Mouse (Mus musculus): Measurements from ENCODE around the gene Wdr1. TPM values are rescaled to one million over a fixed set of nuclear protein-coding genes. Genes with fewer than 3 reads are reported as not detected.
"Not testable (repeated sequence)": the region's sequence is repeated elsewhere in the genome, so short reads cannot be mapped to it uniquely, and the experiment has no call there.

Wdr1 gene
- total RNA-seq (2015; ENCODE audit: low replicate concordance) (51.9 and 78.0 TPM in 2 replicates), total RNA-seq (2017; ENCODE audit: low replicate concordance) (46.1 and 46.3 TPM in 2 replicates)

DNA sequence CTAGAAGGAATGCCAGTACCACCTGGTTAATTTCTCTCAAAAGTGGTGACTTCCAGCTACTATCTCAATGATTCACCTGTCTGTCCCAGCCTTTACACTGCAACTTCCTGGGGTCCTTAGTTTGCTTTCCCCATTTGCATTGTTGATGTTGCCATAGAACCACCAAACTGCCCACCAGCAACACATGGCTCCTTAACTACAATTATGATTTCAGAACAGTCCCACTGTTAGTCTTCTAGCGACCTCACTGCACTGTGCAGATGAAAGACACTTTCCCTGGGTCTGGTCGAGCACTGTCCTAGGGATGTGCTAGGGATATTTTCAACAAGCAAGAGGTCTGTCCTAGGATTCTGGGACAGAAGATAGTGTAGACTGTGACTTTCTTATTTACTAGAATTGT is at the start of gene Wdr1:
Wdr1 (minus strand) TSS at position 101 of the 400 bp plus-strand sequence.
- ATAC-seq (replicated peaks; ENCODE audit: low FRiP score, poor library complexity, severe bottlenecking) = no peak

- no peak for ATAC-seq (replicated peaks; ENCODE audit: low FRiP score, poor library complexity, severe bottlenecking)
Observed at GRCm38 (mm10) chr5:38611118-38611517, 48.1 kb upstream of the Wdr1 start.

- not testable (repeated sequence) for ATAC-seq (replicated peaks; ENCODE audit: low FRiP score, poor library complexity, severe bottlenecking)
Observed at GRCm38 (mm10) chr5:38608219-38608618, 45.2 kb upstream of the Wdr1 start.

DNA sequence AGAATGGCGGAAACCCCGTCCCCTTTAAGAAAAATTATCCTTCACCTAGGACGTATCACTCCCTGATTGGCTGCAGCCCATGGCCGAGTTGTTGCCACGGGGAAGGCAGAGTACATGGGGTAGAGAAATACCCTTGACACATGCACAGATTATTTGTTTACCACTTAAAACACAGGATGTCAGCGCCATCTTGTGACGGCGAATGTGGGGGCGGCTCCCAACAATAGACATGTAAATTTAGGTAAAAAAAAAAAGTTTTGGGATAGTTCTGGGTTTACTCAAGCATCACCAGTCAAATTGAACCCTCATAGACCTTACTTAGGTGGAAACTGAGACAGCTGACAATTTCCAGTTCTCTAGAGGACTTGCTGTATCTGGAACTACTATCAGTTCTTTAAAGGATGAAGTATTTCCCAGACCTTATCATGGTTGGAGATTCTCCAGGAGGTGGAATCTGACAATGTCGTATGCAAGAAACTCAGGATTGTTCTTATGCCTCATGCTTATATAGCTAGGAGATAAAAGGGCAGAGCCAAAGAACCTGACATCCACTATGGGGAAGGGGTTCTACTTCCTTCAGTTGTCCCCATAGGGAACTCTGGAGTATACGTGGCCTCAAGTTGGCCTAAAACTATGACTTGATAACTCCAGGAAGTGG is 35.8 kb upstream of the Wdr1 start:
- no peak for ATAC-seq (replicated peaks; ENCODE audit: low FRiP score, poor library complexity, severe bottlenecking)

DNA sequence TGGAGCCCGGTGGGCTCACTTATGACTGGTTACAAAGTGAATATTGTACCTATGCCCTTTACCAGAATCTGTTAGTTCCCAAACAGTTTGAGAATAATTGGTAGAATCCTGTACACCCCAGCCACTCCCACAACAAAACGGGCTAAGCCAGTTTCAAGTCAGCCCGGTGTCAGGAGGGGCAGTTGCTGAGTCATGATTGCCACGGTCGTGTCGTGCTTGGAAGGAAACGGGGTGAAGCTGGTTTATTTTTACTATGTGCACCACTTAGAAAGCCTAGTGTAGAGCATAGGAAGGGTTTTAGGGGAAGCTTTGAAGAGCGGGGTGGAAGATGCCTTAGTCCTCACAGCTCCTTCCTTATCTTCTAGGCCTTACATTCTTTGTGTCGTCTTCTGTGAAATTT is 25.9 kb upstream of the Wdr1 start:
- no peak for ATAC-seq (replicated peaks; ENCODE audit: low FRiP score, poor library complexity, severe bottlenecking)

- no peak for ATAC-seq (replicated peaks; ENCODE audit: low FRiP score, poor library complexity, severe bottlenecking)
Observed at GRCm38 (mm10) chr5:38585450-38585849, 22.4 kb upstream of the Wdr1 start.

DNA sequence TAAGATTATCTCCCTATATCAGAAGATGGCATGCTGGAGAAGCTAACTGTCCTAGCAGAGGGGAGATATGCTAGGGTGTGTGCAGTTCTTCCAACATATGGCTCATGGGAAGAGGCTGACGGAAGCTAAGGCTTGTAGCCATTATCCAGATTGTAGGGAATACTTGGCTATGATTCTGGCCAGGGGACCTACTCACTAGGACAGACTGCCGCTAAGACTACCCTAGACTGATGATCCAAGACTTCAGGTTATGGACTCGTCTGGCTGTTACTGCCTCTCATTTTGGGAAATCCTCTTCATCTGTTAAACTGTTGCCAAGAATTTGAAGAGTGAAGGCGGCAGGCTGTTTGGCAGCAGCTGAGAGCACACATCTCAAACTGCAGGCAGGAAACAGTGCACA is 20.0 kb upstream of the Wdr1 start:
- ATAC-seq (replicated peaks; ENCODE audit: low FRiP score, poor library complexity, severe bottlenecking) = no peak

GRCm38 (mm10) chr5:38580703-38581102 is 17.7 kb upstream of the Wdr1 start:
- ATAC-seq (replicated peaks; ENCODE audit: low FRiP score, poor library complexity, severe bottlenecking) = no peak

DNA sequence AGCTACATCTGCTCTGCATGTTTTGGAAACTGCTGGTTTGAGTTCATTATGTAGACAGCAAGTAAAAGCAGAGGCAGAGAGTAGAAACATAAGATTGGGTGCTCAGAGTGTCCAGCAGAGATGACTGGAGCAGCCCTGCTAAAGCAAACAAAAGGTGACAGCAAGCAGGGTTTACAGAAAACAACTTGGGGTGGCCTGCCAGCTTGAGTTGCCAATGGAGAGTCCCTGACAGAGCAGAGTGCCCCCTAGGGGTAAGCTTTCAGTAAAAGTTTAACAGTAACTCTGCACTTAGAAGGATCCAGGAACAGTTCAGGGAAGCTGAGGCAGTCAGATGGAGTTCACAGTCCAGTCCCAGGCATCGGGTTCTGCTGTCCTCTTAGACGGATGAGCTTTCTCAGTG is 7.9 kb upstream of the Wdr1 start:
- no peak for ATAC-seq (replicated peaks; ENCODE audit: low FRiP score, poor library complexity, severe bottlenecking)

DNA sequence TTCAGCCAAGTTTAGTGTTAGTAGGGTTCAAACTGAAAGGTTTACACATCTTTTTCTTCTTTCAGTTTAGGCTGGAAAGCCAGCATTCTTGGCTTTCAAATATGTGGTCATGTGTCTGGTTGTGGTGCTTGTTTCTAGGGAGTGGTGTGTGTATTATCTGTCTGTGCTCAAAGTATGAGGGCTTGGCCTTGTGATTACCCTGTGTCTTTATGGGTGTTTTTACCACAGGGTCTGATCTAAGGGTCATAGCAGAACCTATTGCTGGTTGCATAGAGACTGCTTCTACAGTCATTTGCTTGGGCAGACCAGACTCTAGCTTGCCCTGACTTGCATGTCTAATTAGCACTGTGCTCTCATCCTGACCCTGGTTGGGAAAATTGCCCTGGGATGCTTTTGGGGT is 5.6 kb upstream of the Wdr1 start:
- no peak for ATAC-seq (replicated peaks; ENCODE audit: low FRiP score, poor library complexity, severe bottlenecking)

DNA sequence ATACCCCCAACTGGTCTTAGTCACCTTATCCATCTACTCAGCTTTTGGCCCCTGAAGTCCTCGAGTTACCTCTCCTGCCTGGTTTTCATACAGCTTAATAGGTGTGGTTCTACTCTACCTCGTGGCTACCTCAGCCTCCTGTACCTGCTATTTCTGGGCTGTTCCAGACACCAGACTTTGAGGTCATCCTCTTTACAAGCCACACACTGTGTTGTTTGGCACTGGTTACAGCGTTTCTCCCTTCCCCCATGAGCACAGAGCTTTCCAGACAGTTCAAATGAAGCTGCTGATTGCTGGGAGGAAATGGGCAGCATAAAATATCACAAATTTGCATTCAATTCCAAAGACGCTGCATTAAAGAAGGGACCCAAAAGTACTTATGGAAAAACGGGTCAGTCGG is 1.8 kb upstream of the Wdr1 start:
- ATAC-seq (replicated peaks; ENCODE audit: low FRiP score, poor library complexity, severe bottlenecking) = no peak

DNA sequence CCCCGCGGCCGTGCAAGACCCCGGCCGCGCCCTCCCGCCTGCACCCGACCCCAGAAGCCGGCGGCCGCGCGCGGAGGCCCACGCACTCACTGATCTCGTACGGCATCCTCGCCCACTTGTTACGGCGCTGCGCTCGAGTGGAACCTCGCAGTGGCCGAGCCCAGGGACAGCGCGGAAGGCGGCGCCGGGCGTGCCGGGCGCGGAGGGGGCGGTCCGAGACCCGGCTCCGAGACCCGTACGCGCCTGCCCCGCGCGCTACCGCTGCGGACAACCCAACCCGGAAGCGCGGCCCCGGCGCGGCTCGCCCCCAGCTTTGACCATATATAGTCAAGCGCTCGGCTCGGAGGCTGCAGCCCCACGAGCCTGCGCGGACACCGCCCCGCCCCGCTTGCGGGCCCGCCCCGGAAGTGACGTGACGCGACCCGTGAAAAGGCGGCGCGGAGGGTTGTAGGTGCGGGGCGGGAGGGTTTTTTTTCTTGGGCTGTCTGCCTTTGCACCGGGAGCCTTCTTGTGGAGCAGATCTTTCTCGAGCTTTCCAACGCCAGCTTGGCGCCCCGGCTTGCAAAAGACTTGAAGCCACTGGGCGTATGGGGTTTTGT is 1.5 kb downstream of the Wdr1 start:
- ATAC-seq (replicated peaks; ENCODE audit: low FRiP score, poor library complexity, severe bottlenecking) = peak; percentile 89

DNA sequence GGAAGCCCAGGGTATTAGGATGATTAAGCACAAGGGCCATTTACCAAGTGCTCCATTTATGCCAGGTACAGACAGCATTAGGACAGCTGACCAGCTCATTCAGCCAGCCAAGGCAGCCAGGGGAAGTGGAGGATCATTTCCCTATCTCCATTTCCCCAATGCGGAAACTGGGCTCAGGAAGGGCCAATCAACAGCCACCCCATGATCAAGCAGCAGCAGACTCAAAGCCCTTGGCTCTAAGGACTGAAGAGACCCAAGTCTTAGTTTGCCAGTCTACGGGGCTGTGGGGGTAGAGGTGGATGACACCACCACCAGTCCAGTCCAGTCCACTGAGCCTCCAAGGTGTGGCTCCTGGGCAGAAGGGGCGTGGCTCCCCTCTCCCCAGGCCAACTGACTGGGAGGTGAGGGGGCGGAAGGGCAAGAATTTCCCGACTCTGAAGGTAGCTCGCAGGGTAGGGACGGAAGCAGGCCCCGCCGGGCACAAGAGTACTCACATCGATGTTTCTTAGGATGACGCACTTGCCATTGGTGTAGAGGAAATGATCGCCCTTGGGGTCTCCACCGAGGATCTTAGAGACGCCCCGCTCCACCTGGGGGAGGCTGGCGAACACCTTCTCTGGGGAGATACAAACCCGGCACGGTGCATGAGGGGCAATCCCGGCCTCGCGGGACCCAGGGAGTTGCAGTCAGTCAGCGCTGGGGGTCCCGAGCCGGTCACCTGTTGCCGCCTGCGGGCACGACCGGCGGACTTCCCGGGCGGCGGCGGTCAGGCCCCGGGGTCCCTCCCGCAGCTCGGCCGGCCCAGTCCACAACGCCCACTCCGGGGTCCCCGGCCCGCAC is 2.2 kb downstream of the Wdr1 start:
- peak; percentile 57 for ATAC-seq (replicated peaks; ENCODE audit: low FRiP score, poor library complexity, severe bottlenecking)

DNA sequence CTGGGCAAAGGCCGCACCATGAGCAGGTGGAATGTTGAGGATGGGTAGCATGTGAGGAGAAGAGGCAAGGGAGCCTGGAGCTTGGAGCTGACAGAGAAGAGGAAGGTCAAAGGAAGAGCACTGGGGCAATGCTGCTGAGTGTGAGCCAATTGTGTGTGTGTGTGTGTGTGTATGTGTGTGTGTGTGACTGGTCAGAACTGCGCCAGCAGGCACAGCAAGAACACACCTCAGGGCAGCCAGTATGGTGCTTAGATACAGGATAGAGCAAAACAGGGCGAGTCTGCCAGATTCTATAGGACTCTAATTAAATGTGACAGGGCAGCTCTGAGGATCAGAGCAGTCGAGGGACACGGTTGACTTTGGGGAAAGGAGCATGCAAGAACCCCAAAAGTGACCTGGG is 4.2 kb downstream of the Wdr1 start:
- no peak for ATAC-seq (replicated peaks; ENCODE audit: low FRiP score, poor library complexity, severe bottlenecking)

DNA sequence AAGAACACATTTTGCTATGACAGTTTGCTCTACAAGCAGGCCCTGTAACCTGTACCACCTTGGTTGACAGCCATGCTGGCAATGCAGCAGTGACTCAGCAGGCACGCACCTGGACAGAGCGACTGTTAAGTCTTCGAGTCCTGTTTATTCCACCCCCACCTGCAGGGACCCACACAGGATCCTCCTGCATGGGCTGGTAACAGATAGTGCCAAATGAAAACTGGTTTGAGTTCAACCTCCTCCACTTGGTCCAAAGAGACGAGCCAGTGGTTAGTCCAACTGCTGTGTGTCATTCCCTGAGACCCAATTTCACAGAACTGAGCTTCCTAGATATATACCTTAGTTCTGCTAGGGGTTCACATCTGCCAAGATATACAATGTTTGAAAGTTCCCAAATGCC is 5.2 kb downstream of the Wdr1 start:
- ATAC-seq (replicated peaks; ENCODE audit: low FRiP score, poor library complexity, severe bottlenecking) = no peak

- ATAC-seq (replicated peaks; ENCODE audit: low FRiP score, poor library complexity, severe bottlenecking) = no peak
Observed at GRCm38 (mm10) chr5:38556406-38556805, 6.6 kb downstream of the Wdr1 start.

- no peak for ATAC-seq (replicated peaks; ENCODE audit: low FRiP score, poor library complexity, severe bottlenecking)
Observed at GRCm38 (mm10) chr5:38553953-38554352, 9.1 kb downstream of the Wdr1 start.

GRCm38 (mm10) chr5:38553491-38553890 is 9.5 kb downstream of the Wdr1 start:
- ATAC-seq (replicated peaks; ENCODE audit: low FRiP score, poor library complexity, severe bottlenecking) = no peak

DNA sequence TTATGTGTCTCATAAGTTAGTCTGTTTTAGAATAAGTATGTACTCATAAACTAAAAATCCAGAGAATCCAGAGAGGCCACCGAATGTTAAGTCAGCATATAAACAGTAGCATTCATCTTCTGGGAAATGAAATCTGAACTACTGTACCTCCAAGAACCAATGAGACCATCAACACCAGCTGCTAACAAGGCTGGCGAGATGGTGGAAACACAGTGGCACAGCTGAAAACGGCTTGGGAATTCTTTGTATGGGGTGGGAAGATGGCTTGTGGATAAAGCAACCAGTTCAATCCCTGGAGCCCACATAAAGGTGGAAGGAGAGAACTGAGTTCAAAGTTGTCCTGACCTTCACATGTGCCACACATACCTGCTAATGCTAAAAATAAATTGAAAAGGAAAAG is 10.4 kb downstream of the Wdr1 start:
- ATAC-seq (replicated peaks; ENCODE audit: low FRiP score, poor library complexity, severe bottlenecking) = no peak

- ATAC-seq (replicated peaks; ENCODE audit: low FRiP score, poor library complexity, severe bottlenecking) = no peak
Observed at GRCm38 (mm10) chr5:38550221-38550768, 12.7 kb downstream of the Wdr1 start.

GRCm38 (mm10) chr5:38549461-38549909 is 13.5 kb downstream of the Wdr1 start:
- no peak for ATAC-seq (replicated peaks; ENCODE audit: low FRiP score, poor library complexity, severe bottlenecking)
